Mouse (Mus musculus) limb, embryonic 12.5 days (tissue): ENCODE measurements at regions not wholly inside any gene's neighbourhood (a gene's known extent, or its start where the extent isn't known, plus 50 kb on each side); places are given as distances from the start of the nearest gene placed in this dataset.
A peak's percentile ranks its signal among the peaks of the same experiment; 100 is the strongest.

Experiments used
- ATAC-seq: fragments of 200-750 bp; cut with Nextera tagmentation; 2 replicates; pipeline ENCODE4 v1.8.0; 2017; ENCODE audit warnings: low read depth, moderate TSS enrichment; ENCODE audit not compliant: insufficient number of reproducible peaks, insufficient read depth, low FRiP score, low TSS enrichment
- H3K27ac ChIP-seq: fragments of 300-500 bp; sonication (generic); 2 replicates; pipeline ENCODE4 v1.5.1; 2016; ENCODE audit warnings: mild to moderate bottlenecking, moderate library complexity
- H3K27me3 ChIP-seq: fragments of 300-500 bp; sonication (generic); 2 replicates; pipeline ENCODE4 v1.6.1; 2016; ENCODE audit warnings: mild to moderate bottlenecking, moderate library complexity
- H3K36me3 ChIP-seq: fragments of 300-500 bp; sonication (generic); 2 replicates; pipeline ENCODE4 v1.6.1; 2016; ENCODE audit warnings: mild to moderate bottlenecking, moderate library complexity
- H3K4me1 ChIP-seq: fragments of 300-500 bp; sonication (generic); replicated peaks from 2 replicates; pipeline ENCODE4 v1.6.1; 2016
- H3K4me2 ChIP-seq: fragments of 300-500 bp; sonication (generic); 2 replicates; pipeline ENCODE4 v1.6.1; 2016; ENCODE audit warnings: mild to moderate bottlenecking, moderate library complexity
- H3K4me3 ChIP-seq: fragments of 300-500 bp; sonication (generic); replicated peaks from 2 replicates; pipeline ENCODE4 v1.5.1; 2016; ENCODE audit warnings: mild to moderate bottlenecking
- H3K9ac ChIP-seq: fragments of 300-500 bp; sonication (generic); replicated peaks from 2 replicates; pipeline ENCODE4 v1.6.1; 2016; ENCODE audit warnings: mild to moderate bottlenecking, moderate library complexity
- H3K9me3 ChIP-seq: fragments of 300-500 bp; sonication (generic); 2 replicates; pipeline ENCODE4 v1.6.1; 2016; ENCODE audit warnings: mild to moderate bottlenecking, moderate library complexity
- WGBS: fragments of 180-500 bp; shearing (Covaris S2); methylation state at CpG from one replicate; pipeline ENCODE4 v1.1.7; 2016; 5-methylcytosine and 5-hydroxymethylcytosine counted together

DNA sequence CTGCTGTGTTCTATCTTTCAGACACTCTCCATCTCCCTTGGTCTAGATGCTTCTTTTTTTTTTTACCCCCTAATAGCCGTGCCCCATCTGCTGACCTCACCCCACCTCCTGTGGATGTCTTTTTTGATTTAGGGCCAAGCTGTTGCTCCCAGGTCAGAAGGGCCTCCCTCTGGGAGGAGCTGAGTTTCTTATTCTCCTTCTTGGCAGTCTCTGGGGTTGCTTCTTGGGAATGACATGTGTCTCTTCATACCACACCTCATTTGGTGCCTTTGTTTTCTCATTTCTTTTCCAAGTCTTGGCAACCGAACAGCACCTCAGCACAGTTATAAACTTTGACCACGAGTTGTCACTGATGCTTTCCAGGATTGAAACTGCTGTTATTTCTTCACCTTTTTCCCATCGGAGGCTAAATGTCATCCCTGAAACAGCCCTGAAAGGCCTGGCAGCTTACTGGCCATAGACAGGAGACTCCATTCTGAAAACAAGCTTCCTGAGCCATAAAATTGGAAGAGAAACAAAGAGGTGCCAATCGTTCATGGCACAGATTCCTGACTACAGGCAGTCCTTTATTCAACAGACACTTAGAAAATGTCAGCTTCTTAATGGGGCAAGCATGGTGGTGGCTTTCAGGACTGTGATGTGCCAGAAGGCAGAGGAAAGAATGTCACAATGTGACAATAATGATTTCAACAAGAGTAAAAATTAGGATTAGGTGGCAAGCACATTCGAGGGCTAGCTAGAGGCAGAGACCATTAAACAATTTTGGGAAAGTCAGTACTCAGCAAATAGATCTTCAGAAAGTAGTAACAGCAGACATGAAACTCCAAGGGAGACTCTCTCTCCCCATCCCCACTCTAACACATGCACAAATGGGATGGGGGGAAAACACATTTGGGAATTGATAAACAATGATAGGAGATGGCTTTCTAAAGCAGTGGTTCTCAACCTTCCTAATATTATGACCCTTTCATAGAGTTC lies 197.1 kb upstream of the Arrdc4 start:
- Histone ChIP-seq H3K4me2 (no peak overlapping the region), H3K4me1 (no peaks in the 10 kb centered on the region), H3K9ac (no peak overlapping the region), H3K36me3 (no peaks in the 10 kb centered on the region), H3K27me3 (no peaks in the 10 kb centered on the region), H3K27ac (no peak overlapping the region), H3K9me3 (no peaks in the 10 kb centered on the region), H3K4me3 (no peak overlapping the region)
- ATAC-seq: no peak
- WGBS: 17% methylated on average over 6 of the region's 6 CpGs

DNA sequence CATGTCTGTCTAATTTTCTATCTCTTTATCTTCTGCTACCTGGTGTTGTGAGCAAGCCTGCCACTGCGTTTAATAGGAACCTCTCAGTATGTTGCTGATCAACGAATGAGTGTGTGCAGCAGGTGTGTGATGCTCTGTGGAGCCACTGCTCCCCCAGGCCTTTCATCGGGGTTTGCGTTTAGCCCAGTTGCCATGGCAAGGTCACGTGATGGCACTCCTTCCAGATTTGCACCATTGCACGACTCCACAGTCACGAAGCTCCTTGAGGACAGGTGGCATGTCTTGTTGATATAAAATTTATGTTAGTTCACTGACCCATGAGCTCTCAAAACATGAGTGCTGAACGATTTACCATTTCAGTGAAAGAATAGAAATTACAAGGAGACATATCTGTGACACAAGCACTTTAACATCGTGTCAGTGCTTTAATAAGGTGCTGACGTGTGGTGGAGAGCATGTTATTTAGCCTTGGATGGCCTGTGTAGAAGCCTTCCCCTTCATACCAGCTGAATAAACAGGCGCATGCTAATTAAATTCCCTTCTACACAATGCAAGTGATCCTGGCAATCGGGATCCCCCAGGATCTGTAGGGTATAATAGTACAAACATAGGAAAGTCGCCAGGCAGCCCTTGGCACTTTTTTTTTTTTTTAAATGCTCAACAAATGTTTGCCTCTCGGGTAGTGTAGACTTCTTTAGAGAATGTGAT lies 181.7 kb upstream of the Arrdc4 start:
- WGBS: 67% methylated on average over 14 of the region's 14 CpGs
- ATAC-seq: no peak
- no peak overlapping the region for H3K4me3 ChIP-seq

DNA sequence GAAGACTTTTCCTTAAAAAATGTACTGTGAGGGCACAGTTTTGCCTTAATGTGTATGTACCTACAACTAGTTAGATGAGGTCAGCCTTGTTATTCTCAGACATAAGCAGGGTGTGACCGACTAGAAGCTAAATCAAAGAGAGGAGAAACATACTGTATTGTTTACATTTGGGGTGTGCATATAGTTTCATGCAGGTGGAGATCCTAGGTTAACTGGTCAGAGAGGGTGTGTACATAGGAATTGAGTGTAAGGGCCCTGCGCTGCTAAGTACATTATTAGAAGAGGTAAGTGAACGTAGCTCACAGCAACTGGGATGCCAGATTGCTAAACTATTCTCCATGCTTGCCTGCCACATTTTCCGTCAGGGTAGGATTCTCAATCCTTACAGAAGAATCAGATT lies 180.6 kb upstream of the Arrdc4 start:
- 0 out of 2 replicates have a peak, but pooled peaks cover 10% of the 10 kb centered on the region for H3K4me1 ChIP-seq
- no peaks in the 10 kb centered on the region for H3K27me3 ChIP-seq
- no peak for ATAC-seq
- H3K4me2 ChIP-seq: no peak overlapping the region
- H3K36me3 ChIP-seq: no peaks in the 10 kb centered on the region
- H3K27ac ChIP-seq: no peak overlapping the region
- H3K4me3 ChIP-seq: no peak overlapping the region
- H3K9me3 ChIP-seq: no peaks in the 10 kb centered on the region
- WGBS: 84% methylated on average over 4 of the region's 4 CpGs
- H3K9ac ChIP-seq: no peak overlapping the region

More for the DNA sequence above, 181.7 kb upstream of the Arrdc4 start:
- Histone ChIP-seq H3K9me3 (no peaks in the 10 kb centered on the region), H3K4me1 (0 out of 2 replicates have a peak, but pooled peaks cover 10% of the 10 kb centered on the region), H3K36me3 (no peaks in the 10 kb centered on the region), H3K27me3 (no peaks in the 10 kb centered on the region), H3K9ac (no peak overlapping the region), H3K4me2 (no peak overlapping the region), H3K27ac (no peak overlapping the region)

DNA sequence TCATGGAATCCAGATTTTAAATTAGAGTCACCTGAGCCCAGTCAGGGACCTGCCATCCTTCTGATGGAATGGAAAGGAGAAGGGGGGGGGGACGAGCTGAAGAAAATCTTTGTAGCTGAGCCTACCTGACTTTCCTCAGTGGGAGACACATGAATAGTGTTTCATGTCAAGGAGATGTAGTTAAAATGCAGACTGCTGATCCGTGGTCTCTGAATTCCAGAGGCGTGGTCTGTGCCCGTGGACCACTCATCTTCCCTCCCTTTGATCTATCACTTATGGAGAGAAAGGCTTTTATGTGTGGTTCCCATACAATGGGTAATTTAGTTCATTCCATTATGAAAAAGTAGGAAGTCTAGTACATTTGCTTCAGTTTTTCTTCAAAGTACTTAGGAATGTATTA lies 176.6 kb upstream of the Arrdc4 start:
- Histone ChIP-seq H3K9me3 (no peaks in the 10 kb centered on the region), H3K9ac (no peak overlapping the region), H3K4me1 (0 out of 2 replicates have a peak, but pooled peaks cover 6% of the 10 kb centered on the region), H3K27me3 (no peaks in the 10 kb centered on the region), H3K27ac (no peak overlapping the region), H3K36me3 (no peaks in the 10 kb centered on the region), H3K4me3 (no peak overlapping the region), H3K4me2 (no peak overlapping the region)
- WGBS: 59% methylated on average over 4 of the region's 4 CpGs
- no peak for ATAC-seq

DNA sequence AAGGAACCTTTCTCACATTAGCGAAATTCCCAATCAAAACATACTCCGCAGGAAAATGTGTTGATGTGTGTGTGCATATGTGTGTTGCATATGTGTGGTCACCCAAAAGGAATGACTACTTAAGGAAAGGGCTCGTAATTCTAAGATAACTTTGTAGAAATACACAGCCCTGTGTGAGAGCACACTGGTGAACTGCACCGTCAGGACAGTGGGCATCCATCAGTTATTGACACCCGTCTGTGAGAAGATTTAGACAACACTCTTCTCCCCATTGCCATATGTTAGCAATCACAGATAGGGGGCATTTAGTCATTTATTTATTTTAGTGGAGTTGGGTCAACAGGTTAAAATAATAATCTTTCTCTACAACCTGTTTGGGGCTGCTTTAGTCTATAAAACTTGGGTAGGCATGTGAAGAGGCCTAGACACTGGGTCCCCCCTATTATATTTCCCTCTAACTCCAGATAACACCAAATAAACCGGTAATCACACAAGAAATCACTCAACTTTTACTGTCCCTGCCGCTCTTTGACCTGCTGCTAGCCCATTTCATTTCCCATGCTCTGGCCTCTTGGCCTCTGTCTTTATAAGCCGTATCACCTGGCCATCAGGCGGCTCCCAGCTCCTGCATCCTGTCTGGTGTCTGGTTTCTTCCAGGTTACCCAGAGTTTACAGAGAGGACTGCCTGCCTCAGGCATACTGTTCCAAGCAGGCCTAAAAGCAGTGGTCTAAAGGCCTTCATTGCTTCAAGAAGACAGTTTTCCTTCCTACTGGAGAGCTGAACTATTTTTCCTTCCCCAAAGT lies 169.8 kb upstream of the Arrdc4 start:
- Histone ChIP-seq H3K36me3 (no peaks in the 10 kb centered on the region), H3K4me3 (no peak overlapping the region), H3K27ac (no peak overlapping the region), H3K9me3 (no peaks in the 10 kb centered on the region), H3K27me3 (no peaks in the 10 kb centered on the region), H3K4me1 (peaks cover 23% of the 10 kb centered on the region), H3K9ac (no peak overlapping the region), H3K4me2 (no peak overlapping the region)
- 29% methylated on average over 9 of the region's 9 CpGs for WGBS
- ATAC-seq: no peak

DNA sequence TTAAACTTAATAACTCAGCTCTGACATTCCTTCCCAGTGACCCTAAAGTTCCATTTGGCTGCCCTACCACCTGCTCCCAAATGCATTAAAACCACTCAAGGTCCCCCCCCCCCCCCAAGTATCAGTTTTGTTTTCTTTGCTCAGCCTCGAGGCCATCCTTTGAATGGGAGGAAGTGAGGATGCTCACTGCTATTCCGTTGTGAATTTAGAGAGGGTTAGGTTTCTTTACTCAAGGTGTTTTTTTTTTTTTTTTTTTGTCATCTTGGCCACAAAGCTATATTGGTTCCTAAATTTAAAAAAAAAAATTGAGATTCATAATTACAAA lies 168.8 kb upstream of the Arrdc4 start:
- no peak overlapping the region for H3K4me3 ChIP-seq
- H3K9me3 ChIP-seq: no peaks in the 10 kb centered on the region
- no peak overlapping the region for H3K9ac ChIP-seq
- peaks cover 23% of the 10 kb centered on the region for H3K4me1 ChIP-seq
- no peaks in the 10 kb centered on the region for H3K27me3 ChIP-seq
- H3K4me2 ChIP-seq: peak overlapping the region; percentile 53
- 0% methylated on average over 2 of the region's 2 CpGs for WGBS
- ATAC-seq: no peak
- H3K27ac ChIP-seq: no peak overlapping the region
- H3K36me3 ChIP-seq: no peaks in the 10 kb centered on the region

DNA sequence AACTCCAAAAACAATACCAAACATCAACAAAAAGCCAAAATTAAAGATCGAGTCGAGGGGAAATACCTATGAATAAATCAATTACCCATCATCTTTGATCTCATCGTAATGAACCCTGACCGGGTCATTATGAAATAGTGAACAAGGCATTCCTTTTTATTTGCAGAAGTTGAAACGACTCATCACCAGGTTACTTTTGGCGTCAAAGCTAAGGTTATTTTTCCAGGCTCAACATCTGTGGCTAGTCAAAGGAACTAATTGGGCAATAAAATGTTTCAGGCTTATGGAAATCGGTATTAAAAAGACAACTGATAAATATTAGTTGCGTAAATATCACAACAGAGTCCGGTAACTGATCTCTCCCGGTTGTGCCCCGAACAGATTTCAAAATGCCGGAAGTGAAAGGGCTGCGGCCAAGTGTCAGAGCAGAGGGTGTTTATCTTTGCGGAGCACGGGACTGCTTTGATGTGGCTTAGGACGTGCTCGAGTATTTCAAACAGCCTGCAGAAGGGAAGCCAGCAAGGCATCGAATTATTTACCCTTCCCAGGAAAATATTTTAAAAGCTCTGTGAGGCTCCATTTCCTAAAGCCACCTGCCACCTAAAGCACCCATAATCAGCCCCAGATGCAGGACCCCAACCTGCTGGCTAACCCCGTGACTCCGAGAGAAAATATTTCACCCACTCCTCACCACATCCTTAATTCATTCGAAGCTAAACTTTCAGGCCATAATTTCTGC lies 168.3 kb upstream of the Arrdc4 start:
- WGBS: 7% methylated on average over 21 of the region's 21 CpGs

DNA sequence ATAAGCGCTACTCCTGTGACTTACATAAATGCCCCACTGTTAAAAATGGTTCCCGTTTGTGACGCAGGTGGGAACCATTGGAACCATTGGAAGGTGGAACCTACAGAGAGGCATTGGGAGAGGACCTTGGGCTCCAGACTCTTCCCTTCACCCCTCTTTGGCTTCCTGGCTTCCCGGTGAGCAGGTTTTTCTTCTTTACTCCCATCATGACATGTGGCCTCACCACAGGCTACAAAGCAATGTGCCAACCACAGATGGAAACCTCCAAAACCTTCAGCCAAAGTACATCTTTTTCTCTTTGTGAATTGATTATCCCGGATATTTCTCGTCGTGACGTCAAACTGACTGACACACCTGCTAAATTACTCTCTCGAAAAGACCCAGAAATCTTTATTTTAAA lies 166.9 kb upstream of the Arrdc4 start:
- Histone ChIP-seq H3K4me3 (no peak overlapping the region), H3K4me1 (peaks cover 23% of the 10 kb centered on the region), H3K27ac (no peak overlapping the region), H3K9ac (no peak overlapping the region), H3K36me3 (no peaks in the 10 kb centered on the region), H3K9me3 (no peaks in the 10 kb centered on the region), H3K4me2 (no peak overlapping the region), H3K27me3 (no peaks in the 10 kb centered on the region)
- no peak for ATAC-seq
- 71% methylated on average over 9 of the region's 9 CpGs for WGBS

More for the DNA sequence above, 168.3 kb upstream of the Arrdc4 start:
- Histone ChIP-seq H3K4me1 (peaks cover 23% of the 10 kb centered on the region), H3K36me3 (no peaks in the 10 kb centered on the region), H3K9ac (no peak overlapping the region), H3K4me3 (0 out of 2 replicates have a peak overlapping the region, but pooled peaks have one; percentile 15), H3K27ac (no peak overlapping the region), H3K4me2 (peak overlapping the region; percentile 53), H3K27me3 (no peaks in the 10 kb centered on the region), H3K9me3 (no peaks in the 10 kb centered on the region)
- ATAC-seq: peak; percentile 66; the same call in 1 of the 2 replicates

DNA sequence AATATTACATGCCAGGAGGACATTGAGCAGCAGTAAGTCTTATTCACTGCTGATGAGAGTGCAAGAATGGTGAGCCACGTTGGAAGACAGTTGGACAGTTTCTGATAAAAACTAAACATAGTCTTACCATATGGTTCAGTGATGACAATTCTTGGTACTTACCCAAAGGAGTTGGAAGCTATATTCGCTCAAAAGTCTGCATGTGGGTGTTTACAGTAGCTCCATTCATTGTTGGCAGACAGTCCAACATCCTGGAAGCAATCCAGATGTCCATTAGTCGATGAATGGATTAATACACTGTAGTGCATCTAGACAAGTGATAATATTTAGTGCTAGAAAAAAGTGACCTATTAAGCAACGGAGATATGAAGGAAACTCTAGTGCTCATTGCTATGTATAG lies 165.3 kb upstream of the Arrdc4 start:
- Histone ChIP-seq H3K9me3 (no peaks in the 10 kb centered on the region), H3K36me3 (no peaks in the 10 kb centered on the region), H3K4me3 (no peak overlapping the region), H3K27ac (no peak overlapping the region), H3K27me3 (no peaks in the 10 kb centered on the region), H3K4me2 (no peak overlapping the region), H3K4me1 (peaks cover 23% of the 10 kb centered on the region), H3K9ac (no peak overlapping the region)
- no peak for ATAC-seq
- WGBS: 85% methylated on average over 4 of the region's 4 CpGs

DNA sequence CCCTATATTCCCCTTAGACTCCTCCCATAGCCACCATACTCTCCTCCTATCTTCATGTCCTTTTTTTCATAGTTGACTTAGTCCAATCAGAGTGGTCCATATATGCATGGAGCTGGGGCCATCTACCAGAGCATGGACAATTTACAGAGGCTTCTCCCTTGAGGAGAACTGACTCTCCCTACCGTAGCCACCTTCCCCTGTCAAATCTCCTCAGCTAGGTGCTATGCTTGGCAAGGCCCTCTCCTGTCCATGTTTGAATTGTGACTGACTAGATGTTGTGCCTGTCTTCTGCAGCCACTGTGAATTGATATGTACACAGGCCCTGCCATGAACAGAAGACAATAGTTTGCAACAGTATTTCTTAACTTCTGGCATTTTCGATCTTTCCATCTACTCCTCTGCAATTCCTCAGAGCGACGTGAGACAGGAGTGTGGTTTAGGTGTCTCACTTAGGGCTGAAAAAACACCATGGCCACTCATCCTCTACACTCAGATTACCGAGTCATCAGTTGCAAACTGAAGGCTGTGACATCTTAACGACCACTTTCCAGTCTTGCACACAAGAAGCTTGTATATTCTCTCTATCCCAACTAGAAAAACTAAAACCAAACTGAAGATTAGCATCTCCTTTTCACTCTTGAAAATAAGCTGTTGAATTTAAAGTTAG lies 163.1 kb upstream of the Arrdc4 start:
- H3K27ac ChIP-seq: no peak overlapping the region
- H3K9ac ChIP-seq: no peak overlapping the region
- H3K9me3 ChIP-seq: no peaks in the 10 kb centered on the region
- H3K4me2 ChIP-seq: no peak overlapping the region
- H3K27me3 ChIP-seq: no peaks in the 10 kb centered on the region
- WGBS: 76% methylated on average over 6 of the region's 6 CpGs
- ATAC-seq: no peak
- no peak overlapping the region for H3K4me3 ChIP-seq
- H3K4me1 ChIP-seq: peaks cover 5% of the 10 kb centered on the region
- no peaks in the 10 kb centered on the region for H3K36me3 ChIP-seq
